Mouse (Mus musculus) gastrocnemius, postnatal 25 days (tissue): ENCODE results near the gene Tent5c. TPM values are rescaled to one million over a fixed set of nuclear protein-coding genes. Genes with fewer than 3 reads are reported as not detected.

ENCODE experiments used
- total RNA-seq, 2 experiments: library from RNA; stranded (reverse); gene quantifications; 1 replicate in 1 of 2; 2 replicates in 1 of 2; pipeline ENCODE4 v1.2.3; 2021

The Tent5c gene
- total RNA-seq, 2 experiments from 2014 or later = 3.3 to 6.1 TPM

Other genes starting within 250 kb of the Tent5c start
- gene Man1a2, start 196.2 kb upstream of the Tent5c start, total RNA-seq = 10 to 100 TPM; 19.5 to 21.1 TPM